Mouse (Mus musculus) spleen, postnatal 14 days (tissue): Measurements from ENCODE around the gene Rpa1.
"Not testable (repeated sequence)": the region's sequence is repeated elsewhere in the genome, so short reads cannot be mapped to it uniquely, and the experiment has no call there.

Experiments
- DNase-seq, 2 experiments: peaks; one replicate each; pipeline ENCODE4 v3.0.0; 2021 to 2022; ENCODE audit warnings: low spot score in 2 of 2

The Rpa1 gene

DNA sequence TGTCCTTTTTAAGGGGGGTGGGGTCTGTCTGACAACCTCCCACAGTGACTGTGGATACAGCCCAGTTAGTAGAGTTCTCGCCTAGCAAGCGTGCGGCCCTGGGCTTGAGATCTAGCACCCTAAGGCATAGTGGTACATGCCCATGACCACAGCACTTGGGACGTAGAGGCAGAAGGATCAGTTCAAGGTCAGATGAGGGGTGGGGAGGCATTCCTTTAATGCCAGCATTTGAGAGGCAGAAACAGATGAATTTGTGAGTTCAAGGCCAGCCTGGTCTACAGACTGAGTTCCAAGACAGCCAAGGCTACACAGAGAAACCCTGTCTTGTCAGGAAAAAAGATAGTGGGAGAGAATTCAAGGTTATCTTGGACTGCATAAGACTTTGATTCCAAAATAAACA, 61.3 kb downstream of the Rpa1 start:
- DNase-seq: no peak

DNA sequence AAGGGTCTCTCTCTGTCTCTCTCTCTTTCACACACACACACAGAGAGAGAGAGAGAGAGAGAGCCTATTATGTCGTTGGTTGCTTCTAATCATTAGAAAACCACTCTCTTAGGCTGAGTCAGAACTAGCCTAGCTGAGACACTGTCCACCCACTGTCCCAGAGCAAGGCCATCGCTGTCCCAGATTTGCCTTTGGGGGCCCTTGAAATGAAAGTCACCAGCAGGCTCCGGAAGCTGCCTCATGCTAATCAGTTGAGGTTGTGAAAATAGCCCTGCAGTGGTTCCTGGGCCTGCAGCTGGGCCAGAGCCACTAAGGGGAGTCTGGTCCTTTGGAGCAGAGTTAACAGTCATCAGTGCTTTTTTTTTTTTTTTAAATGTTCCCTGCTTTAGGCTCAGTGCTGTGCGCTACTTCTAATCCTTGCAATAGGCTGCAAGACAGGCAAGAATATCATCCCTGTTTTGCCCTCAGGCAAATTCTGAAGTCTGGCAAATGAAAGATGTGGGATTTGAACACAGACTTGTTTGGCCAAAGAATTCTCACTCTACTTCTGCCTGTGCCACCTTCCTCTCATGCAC, 62.1 kb downstream of the Rpa1 start:
- DNase-seq: no peak

DNA sequence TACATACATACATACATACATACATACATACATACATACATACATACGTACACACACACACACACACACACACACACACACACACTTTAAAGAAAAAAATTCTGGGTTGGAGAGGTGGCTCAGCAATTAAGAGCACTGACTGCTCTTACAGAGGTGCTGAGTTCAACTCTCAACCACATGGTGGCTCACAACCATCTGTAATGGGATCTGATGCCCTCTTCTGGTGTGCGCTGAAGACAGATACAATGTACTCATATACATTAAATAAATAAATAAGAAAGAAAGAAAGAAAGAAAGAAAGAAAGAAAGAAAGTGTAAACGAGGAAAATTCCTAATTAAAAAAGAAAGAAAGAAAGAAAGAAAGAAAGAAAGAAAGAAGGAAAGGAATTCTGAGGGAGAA, 64.3 kb downstream of the Rpa1 start:
- not testable (repeated sequence) for DNase-seq

DNA sequence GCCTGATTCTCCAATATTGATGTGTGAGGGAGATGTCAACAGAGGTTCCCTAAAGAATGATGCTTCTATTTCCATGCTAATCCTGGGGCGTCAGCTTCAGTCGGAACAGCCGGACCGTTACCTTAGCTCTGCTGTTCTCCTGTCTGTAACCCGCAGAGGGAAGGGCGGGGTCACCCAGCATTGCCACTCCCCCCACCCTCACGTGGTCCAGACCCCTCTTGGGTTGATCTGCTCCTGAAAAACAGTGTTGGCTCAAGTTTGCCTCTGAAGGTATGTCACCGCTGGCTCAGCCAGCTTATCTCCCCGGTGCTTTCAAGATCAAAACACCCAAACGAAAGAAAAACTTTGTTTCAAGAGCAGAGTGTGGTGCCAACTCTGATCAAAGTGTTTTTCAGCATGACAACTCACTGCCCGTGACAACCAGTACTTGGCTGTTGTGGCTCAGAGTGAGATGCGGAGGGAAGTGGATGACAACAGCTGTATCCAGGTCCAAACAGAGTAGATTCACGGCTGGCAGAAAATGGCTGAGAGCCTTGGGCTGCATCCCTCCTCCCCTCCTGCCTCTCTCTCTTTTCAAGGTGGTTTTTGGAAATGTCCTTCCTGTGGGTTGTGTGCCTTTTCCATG, 65.5 kb downstream of the Rpa1 start:
- DNase-seq: peak; percentile 28 to 41

DNA sequence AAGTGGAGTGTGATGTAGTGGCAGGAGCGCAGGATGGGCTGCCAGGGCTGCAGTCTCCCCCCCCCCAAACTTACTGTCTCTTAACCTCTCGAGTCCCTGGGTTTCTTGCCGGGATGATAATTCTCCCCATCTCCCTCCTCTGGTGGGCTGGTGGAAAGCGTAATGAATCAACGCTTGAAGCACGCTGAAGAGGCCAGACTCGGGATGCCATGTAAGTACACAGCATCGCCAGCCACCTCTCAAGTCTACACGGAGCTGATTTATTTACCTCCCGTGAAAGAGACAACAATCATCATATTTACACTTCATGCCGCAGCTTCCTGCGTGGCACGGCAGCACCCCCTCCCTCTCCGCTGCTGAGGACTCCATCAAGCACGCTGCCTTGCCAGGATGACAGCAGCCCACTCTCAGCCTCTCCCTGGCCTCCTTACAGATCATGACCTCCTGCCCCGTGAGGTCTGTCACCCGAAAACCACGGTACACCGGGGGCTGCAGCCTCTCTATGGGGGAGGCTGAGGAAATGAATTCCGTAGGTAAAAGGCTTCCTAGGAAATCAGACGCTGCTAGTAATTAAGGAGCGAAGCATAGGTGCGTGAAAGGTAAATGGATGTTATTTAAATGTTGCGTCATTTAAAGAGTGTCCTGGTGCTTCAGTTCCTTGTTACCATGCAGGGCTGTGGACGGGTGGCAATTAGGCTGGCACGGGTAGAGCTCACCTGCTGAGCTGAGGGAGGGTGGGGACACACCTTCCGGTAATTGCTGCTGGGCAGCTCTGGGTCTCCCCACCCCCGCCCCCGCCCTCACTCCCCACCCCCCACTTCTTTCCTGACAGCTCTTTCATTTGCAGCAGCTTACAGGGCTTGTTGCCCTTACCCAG, 66.5 kb downstream of the Rpa1 start:
- no peak for DNase-seq

DNA sequence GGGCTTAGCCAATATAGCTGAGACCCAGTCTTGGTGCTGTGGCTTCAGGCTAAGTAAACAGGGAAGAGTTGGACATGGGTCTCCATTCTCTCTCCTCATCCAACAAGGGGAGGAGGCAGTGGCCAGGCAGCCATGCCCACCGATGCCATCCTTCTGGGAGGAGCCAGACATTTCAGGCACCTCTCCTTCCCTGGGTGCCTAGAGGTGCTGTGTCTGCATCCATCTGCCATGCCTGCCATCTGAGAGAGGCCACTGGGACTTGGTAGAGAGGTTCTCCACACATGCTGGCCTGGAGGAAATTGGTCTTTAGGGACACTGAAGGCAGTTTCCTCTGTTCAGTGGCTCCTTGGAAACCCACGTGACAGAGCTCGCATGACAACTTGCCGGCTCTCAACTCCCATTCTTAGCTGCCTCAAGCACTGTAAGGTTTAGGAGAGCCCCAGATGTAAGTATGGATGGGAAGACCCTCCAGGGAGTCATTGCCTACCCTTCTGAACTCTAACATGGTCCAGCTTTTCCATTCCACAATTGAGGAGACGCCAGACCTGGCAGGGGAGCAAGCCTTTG, 67.6 kb downstream of the Rpa1 start:
- DNase-seq: no peak

DNA sequence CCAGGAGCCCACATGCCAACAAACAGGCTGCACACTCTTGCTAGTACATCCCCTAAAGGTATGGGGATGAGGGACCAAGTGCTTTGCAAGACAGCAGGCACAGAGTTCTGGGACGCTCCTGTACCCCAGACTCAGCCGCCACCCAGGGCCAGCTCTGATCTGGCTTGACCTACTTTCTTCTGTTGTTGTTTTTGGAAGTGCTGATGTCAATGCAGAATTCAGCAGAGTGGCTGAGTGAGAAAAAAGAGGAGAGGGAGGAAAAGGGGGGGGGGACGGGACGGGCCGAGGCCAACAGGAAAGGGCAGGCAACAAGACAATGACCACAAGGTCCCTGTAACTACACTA, 68.1 kb downstream of the Rpa1 start:
- DNase-seq: no peak

DNA sequence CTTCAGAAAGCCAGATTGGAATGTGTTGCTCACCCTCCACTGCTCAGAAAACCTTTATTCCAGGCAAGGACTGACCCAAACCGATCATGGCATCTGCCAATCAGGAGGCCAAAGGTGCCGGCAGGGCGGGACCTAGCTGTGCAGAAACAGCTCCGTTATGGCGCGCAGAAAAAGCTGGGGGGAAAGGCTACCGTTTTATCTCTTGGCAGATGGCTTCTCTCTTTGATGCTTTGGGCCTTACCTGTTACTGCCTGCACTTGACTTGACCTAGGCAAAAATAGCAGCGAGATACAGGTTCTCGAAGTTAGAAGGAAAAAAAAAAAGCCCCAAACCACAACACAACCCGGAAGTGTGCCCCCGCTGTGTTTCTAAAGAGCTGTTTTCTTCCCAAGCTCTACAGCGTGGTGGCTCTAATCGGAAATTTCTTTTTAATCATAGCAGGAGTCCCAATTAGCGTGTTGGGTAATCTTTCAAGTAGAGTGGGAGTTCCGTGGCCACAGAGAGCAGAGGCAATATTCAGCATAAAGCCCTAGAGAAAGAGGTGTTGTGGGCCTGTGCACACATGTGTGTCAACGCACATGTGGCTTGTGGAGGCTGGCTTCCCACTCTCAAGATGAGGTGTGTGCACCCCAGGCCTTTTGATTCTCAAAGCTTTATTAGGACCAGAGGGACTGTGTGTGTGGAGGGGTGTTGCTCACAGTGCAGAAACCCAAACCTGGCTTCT, 68.6 kb downstream of the Rpa1 start:
- peak in 1 of 2 experiments; percentile 44 for DNase-seq

DNA sequence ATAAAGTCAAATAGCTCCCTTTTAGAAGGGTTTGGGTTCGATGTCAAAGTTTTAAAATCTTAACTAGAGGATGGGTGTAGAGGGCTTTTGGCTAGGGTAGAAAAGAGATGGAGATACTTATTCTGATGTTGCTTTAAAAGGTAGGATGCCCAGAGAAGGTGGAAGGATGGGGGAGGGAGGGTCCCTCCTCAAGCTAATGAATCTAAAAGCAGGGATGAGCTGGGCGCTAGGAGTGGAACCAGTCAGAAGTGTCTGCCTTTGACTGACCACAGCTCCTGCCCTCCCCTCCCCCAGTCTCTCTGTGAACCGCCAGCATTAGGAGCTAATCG, 69.1 kb downstream of the Rpa1 start:
- no peak for DNase-seq

DNA sequence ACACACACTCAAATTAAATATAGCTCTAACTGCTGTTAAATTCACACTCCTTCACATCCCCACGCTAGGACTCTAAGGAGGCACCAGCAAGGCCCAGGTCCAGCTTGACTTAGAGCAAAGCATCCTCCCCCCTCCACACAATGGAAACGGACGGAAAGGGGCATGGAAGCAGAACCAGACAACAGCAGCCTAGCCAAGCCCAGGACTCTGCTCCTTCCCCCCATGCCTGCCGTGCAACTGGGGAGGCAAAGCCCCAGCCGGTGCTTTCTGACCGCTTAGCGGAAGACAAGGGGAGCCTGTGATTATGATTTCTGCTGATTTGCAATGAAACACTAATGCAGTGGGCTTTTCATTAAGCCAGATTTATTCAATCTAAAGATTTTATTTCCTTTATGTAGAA, 70.0 kb downstream of the Rpa1 start:
- no peak for DNase-seq

DNA sequence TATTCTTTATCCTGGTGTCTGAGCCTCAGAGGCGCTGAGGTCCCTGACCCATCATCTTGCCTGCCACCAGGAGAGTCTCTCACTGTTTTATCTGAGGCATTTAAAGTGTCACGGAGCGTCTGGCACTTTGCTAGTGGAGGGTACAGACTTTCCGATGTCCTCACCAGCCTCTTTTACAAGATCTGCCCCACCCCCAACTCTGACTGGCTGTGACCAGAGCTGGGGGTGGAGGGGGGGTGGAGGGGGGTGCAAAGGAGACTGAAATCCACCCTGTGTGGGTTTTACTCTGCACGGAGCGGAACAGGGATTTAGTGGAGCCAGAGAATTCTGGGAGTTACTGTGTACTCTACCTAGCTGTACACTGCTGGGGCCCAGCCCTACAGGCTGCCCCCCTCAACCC, 73.1 kb downstream of the Rpa1 start:
- no peak for DNase-seq

DNA sequence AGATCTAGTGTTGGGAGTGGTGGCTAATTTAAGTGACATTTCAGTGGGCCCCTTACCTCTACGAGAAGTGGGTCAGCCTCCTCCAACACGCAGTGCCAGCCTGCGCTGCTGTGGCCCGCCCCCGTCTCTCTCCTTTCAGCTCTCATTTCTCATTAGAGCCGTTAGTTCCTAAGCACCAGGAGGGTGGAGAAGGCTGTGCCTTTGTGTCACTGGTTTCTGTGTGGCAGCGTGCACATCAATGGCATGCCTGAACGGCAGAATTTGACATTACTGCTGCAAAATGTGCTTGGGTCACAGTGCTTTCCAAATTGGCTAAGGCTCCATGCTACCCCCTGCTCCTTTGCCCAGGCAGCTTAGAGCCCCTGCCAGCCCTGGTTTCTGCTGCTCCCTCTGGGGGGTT, 74.7 kb downstream of the Rpa1 start:
- DNase-seq: no peak

DNA sequence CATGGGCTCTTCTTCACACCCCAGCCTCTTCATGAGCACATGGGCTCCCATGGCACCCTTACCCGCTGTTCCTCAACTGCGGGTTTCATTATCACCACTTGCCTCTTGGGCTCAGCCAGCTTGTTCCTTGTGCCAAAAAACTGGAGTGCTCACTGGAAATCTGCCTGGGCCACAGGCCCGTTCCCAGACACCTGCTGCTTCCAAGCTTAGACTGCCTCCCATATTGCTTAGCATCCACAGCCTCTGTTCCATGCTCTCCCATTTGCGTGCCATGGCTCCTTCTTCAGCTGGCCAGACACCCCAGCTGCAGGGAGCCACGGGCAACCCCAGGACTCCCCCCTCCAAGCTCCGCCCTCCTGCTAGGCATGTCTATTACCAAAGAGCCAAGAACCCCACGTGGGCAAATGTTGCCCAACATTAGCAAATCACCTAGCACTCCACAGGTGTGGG, 77.1 kb downstream of the Rpa1 start:
- DNase-seq: no peak

DNA sequence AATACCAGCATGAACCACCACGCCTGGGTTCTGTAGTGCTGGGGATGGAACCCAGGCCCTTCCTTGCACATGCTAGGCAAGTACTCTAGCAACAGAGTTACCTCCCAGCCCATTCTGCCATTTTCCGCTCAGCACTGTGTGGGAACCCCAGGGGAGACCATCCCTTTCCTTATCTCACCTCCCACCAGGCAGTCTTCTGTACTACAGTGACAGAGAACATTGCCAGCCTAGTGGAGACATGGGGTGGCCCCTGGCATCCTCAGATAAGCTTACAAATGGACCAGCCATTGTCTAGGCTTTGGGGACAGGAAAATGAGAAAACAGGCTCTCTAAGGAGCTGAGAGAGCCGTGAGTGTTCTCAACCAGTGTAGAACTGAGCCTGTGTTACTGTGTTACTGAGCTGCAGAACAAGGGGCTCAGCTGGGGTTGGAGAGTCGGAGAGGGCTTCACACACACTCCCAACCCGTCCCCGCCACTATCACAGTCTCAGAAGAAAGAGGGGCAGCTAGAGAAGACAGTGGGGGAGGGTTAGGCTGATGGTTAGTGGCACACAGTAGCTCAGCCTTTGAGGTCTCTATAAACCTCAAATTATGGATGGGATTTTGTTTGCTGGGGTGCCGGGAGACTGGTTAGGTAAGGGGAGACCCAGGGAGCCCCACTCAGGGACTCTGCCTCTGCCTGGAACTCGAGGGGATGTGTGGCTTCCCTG, 77.7 kb downstream of the Rpa1 start:
- DNase-seq: no peak

DNA sequence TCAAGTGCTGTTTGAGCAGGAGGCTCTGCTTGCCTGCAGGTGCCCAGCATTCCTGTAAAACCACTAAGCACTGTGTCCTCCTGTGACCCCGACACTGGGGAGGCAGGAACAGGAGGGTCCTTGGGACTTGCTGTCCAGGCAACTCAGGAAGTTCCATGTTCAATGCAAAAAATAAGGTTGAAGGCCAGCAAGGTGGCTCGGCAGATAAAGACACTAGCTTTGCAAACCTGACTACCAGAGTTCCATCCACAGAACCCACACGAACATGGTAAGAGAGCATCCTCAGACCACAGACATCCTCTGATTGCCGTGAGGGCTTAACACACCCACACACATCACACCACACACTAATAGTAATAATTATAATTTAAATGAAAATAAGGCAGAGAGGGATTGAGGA, 78.9 kb downstream of the Rpa1 start:
- no peak for DNase-seq

DNA sequence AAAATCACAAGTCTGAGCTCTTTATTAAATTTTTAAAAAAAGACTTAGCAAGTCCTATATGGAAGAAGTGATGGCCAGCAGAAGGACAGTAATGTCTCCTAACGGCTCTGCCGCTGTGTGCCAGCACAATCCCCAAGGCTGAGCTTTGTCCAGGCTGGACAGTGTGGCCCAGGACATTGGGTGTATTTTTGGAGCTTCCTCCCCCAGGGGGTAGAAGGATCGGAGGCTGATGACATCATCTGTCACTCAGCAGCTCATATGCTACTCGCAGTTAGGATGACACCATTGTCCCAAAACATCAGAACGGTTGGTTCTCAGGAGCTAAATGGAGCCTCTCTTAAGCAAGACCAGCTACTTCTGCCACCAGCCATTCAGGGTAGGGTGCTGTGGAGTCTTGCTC, 79.6 kb downstream of the Rpa1 start:
- DNase-seq: no peak

DNA sequence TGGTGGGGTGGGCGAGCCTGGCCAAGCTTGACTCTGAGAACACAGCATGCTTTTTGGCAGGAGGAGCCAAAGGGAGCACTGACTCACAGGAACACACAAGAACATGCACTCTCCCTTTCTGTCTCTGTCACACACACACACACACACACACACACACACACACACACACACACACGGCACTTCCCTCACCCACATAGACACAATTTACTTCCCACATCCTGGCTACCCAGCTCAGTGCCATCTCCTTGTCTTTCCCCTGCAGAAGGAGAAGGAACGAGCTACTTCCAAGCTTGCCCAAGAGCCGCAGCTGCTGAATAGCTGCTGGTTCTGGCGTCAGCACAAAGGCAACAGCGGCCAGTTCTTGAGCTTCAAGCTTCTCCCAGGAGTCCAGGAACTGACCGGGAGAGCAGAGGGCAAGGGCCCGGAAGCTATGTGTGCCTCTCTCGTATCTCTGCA, 80.3 kb downstream of the Rpa1 start:
- DNase-seq: no peak

DNA sequence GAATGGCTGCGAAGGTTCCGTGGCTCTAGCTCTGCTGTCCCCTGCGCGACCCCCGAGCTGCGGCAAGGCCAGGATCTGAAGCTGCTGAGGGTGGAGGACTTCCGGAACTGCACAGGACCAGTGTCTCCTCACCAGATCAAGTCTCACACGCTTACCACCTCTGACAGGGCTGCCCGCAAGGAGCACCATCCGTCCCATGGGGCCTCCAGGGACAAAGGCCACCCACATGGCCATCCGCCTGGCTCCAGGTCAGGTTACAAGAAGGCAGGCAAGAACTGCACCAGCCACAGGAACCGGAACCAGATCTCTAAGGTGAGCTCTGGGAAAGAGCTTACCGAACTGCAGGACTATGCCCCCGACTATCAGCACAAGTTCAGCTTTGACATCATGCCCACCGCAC, 82.6 kb downstream of the Rpa1 start:
- no peak for DNase-seq

DNA sequence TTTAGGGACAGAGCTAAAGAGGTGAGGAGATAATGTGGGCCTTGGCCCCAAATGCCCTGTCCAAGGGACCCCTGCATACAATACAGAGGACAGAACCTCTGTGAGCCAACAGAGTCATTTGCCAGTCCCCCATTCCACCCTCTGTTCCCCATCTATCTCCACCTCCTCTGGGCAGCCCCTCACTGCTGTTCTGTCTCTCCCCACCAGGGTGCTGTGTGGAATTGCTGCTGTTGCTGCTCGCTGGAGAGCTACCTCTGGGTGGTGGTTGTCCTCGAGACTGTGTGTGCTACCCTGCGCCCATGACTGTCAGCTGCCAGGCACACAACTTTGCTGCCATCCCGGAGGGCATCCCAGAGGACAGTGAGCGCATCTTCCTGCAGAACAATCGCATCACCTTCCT, 83.6 kb downstream of the Rpa1 start:
- no peak for DNase-seq

DNA sequence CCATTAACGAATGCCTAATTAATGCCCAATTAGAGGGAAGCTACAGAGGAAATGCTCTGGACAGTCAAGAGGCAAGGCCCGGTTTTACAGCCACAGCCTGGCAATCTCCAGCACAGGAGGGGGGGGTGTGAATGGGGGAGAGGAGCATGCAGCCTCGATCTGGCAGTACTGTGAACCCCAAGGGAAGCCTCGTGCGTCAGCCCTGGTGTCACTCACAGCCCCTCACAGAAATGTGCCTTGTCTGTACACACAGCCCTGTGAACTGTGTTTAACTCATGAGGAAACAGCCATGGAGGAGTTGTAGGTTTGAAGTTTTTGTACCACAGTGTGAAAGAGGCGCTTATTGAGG, 84.2 kb downstream of the Rpa1 start:
- no peak for DNase-seq

DNA sequence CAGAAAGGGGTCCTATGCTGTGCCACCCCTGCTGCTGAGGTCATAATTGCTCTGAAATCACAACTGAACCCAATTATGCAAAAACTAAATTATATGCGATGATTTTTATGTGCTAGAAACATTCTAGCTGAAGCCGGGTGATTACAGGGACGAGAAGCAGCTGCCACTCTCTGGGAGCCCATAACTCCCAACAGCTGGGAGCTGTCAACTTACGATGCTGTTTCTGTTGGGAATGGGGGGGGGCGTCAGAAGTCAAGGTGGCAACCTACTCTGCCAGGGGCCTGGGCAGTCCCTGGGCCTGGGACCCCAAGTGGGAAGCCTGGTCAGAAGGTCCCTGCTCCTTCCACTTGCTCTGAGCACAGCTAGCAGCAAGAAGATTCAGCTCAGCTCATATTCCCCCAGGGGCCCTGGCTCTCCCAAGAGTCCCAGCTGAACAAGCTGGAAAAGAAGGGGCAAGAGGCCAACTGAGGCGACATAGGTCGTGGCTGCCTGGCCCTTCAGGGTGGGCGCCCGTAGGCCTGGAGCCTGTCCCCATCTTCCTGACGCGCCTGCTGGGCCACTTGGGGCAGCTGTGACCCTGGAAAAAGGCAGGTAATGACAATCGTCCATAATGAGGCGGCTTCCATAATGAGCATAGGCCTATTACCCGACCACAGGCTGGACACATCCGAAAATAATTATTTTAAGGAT, 84.7 kb downstream of the Rpa1 start:
- DNase-seq: no peak
